Mouse (Mus musculus) neural tube, embryonic 13.5 days (tissue): ENCODE measurements around the gene Mrgpra2a. TPM values are rescaled to one million over a fixed set of nuclear protein-coding genes. Genes with fewer than 3 reads are reported as not detected.
"Not testable (repeated sequence)": the region's sequence is repeated elsewhere in the genome, so short reads cannot be mapped to it uniquely, and the experiment has no call there.

Experiments used
- ATAC-seq: fragments of 200-750 bp; cut with Nextera tagmentation; 2 replicates; pipeline ENCODE4 v1.8.0; 2017; ENCODE audit warnings: low read depth, mild to moderate bottlenecking, moderate TSS enrichment, moderate library complexity
- H3K27ac ChIP-seq: fragments of 300-500 bp; sonication (generic); replicated peaks from 2 replicates; pipeline ENCODE4 v1.5.1; 2015; ENCODE audit warnings: moderate library complexity, mild to moderate bottlenecking, inconsistent platforms
- H3K27me3 ChIP-seq: fragments of 300-500 bp; sonication (generic); 2 replicates; pipeline ENCODE4 v1.6.1; 2015; ENCODE audit warnings: mild to moderate bottlenecking, inconsistent platforms
- H3K36me3 ChIP-seq: fragments of 300-500 bp; sonication (generic); 2 replicates; pipeline ENCODE4 v1.6.1; 2015; ENCODE audit warnings: mild to moderate bottlenecking, inconsistent platforms
- H3K4me1 ChIP-seq: fragments of 300-500 bp; sonication (generic); replicated peaks from 2 replicates; pipeline ENCODE4 v1.6.1; 2015; ENCODE audit warnings: inconsistent platforms
- H3K4me2 ChIP-seq: fragments of 300-500 bp; sonication (generic); 2 replicates; pipeline ENCODE4 v1.6.1; 2015; ENCODE audit warnings: inconsistent platforms, mild to moderate bottlenecking, moderate library complexity
- H3K4me3 ChIP-seq: fragments of 300-500 bp; sonication (generic); 2 replicates; pipeline ENCODE4 v1.5.1; 2015; ENCODE audit warnings: mild to moderate bottlenecking, inconsistent platforms
- H3K9ac ChIP-seq: fragments of 300-500 bp; sonication (generic); 2 replicates; pipeline ENCODE4 v1.6.1; 2015; ENCODE audit warnings: moderate library complexity, mild to moderate bottlenecking, inconsistent platforms
- H3K9me3 ChIP-seq: fragments of 300-500 bp; sonication (generic); 2 replicates; pipeline ENCODE4 v1.6.1; 2016; ENCODE audit warnings: inconsistent platforms
- WGBS: fragments of 180-500 bp; shearing (Covaris S2); methylation state at CpG from one replicate; pipeline ENCODE4 v1.1.7; 2015; 5-methylcytosine and 5-hydroxymethylcytosine counted together
- polyA plus RNA-seq: library from polyadenylated mRNA; unstranded; fragments of >200 nt; fragmentation: Nextera tagmentation; extraction: Ambion mirVana; gene quantifications from 2 replicates; pipeline ENCODE4 v1.2.1, GENCODE M21; 2015

Mrgpra2a gene
- not detected in 2 replicates for polyA plus RNA-seq

DNA sequence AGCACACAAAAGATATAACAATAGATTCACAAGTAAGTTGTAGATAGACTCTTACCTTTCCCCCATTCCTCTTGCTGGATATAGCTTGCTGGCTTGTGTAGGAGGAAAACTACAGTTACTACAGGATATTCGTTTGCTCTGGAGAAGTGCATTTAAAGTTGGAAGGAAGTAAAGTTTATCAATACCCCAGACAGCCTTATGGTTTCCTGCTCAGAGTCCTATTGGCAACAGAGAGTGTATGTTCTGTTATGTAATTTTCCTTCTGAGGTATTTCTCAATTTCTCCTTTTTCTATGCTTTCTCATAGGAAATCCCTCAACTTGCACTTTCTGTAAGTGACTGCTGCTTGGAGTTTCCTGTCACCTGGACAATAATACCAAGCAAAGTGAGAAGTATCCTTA lies at the start of gene Mrgpra2a:
Gene Mrgpra2a (minus strand): TSS at position 125 of the 400 bp plus-strand sequence.
- H3K4me2 ChIP-seq, H3K27ac ChIP-seq, H3K4me3 ChIP-seq, H3K36me3 ChIP-seq, H3K9ac ChIP-seq, H3K27me3 ChIP-seq, H3K4me1 ChIP-seq, H3K9me3 ChIP-seq, ATAC-seq: not testable (repeated sequence)
- WGBS, result no CpG with 5 or more reads among the region's 1 CpGs

DNA sequence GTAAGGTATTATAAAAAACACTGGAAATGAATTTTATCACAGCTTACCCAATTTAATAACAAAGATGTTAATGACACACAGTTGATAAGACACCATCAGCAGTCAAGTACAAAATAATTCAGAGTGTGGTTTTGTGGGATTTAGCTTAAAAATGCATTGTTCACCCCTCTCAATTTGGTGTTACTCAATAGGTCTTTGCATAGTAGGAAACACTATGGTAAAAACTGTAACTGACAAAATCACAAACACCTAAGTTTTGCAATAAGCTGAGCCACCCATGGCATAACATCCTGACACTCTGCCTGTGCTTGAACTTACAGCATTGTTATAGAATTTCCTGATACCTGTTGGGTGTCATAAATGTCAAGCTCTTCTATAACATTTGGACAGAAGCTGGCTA lies 39.3 kb upstream of the Mrgpra2a start:
- ATAC-seq, H3K27ac ChIP-seq, H3K27me3 ChIP-seq, H3K4me3 ChIP-seq, H3K4me1 ChIP-seq, H3K36me3 ChIP-seq, H3K4me2 ChIP-seq, H3K9ac ChIP-seq: not testable (repeated sequence)
- peaks cover 13% of the 10 kb centered on the region; the same call in 1 of the 2 replicates for H3K9me3 ChIP-seq

DNA sequence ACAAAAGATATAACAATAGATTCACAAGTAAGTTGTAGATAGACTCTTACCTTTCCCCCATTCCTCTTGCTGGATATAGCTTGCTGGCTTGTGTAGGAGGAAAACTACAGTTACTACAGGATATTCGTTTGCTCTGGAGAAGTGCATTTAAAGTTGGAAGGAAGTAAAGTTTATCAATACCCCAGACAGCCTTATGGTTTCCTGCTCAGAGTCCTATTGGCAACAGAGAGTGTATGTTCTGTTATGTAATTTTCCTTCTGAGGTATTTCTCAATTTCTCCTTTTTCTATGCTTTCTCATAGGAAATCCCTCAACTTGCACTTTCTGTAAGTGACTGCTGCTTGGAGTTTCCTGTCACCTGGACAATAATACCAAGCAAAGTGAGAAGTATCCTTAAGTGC lies 37.5 kb upstream of the Mrgpra2a start:
- H3K27ac ChIP-seq, H3K4me3 ChIP-seq, H3K36me3 ChIP-seq, H3K27me3 ChIP-seq, H3K9me3 ChIP-seq, H3K9ac ChIP-seq, H3K4me2 ChIP-seq, H3K4me1 ChIP-seq, ATAC-seq: not testable (repeated sequence)
- WGBS, result no CpG with 5 or more reads among the region's 1 CpGs

DNA sequence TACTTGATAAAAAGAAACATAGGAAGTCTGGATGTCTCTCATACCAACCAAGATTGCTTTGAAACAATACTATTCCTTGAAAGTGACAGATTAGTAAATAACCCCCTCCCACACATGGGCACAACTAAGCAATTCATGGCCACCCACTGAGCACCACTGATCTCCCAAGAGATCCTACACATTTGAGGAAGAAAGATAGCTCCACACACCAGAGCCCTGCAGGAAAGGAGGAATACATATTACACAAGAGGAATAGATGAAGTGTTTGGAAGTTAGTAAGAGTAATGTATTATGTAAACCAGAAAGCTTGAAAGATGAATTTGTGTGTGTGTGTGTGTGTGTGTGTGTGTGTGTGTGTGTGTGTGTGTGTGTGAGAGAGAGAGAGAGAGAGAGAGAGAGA lies 31.2 kb upstream of the Mrgpra2a start:
- H3K9ac ChIP-seq, ATAC-seq, H3K36me3 ChIP-seq, H3K4me3 ChIP-seq, H3K27me3 ChIP-seq, H3K4me2 ChIP-seq, H3K4me1 ChIP-seq, H3K27ac ChIP-seq, H3K9me3 ChIP-seq: not testable (repeated sequence)

DNA sequence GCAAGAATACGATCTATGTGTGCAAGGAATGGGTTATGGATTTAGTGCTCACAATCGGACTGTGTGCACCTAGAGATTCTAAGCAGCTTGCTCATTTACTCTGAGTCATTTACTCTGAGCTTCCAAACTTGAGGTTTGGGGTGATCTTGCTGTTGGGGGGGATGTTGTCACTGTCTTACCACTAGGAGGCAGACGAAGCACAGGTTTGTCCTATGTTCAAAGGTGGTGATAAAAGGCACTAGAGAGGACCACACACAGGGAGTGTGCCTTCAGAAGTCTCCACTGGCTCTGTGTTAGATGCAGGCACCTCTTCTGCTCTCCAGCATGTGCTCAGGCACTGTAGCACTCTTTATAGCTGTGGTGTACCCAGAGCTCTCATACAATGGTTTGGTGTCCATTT lies 22.0 kb upstream of the Mrgpra2a start:
- H3K27me3 ChIP-seq, ATAC-seq, H3K9ac ChIP-seq, H3K27ac ChIP-seq, H3K4me2 ChIP-seq, H3K4me3 ChIP-seq, H3K9me3 ChIP-seq, H3K4me1 ChIP-seq, H3K36me3 ChIP-seq: not testable (repeated sequence)
- WGBS, result 58% methylated on average over 2 of the region's 3 CpGs

- not testable (repeated sequence) for H3K36me3 ChIP-seq, H3K4me2 ChIP-seq, H3K4me3 ChIP-seq, H3K9ac ChIP-seq, H3K27me3 ChIP-seq, H3K4me1 ChIP-seq, ATAC-seq, H3K9me3 ChIP-seq, H3K27ac ChIP-seq
Observed at GRCm38 (mm10) chr7:47465278-47465981, 13.5 kb upstream of the Mrgpra2a start.

DNA sequence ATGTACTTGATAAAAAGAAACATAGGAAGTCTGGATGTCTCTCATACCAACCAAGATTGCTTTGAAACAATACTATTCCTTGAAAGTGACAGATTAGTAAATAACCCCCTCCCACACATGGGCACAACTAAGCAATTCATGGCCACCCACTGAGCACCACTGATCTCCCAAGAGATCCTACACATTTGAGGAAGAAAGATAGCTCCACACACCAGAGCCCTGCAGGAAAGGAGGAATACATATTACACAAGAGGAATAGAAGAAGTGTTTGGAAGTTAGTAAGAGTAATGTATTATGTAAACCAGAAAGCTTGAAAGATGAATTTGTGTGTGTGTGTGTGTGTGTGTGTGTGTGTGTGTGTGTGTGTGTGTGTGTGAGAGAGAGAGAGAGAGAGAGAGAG lies 6.2 kb downstream of the Mrgpra2a start:
- ATAC-seq, H3K4me1 ChIP-seq, H3K27me3 ChIP-seq, H3K4me3 ChIP-seq, H3K36me3 ChIP-seq, H3K9me3 ChIP-seq, H3K9ac ChIP-seq, H3K4me2 ChIP-seq, H3K27ac ChIP-seq: not testable (repeated sequence)

DNA sequence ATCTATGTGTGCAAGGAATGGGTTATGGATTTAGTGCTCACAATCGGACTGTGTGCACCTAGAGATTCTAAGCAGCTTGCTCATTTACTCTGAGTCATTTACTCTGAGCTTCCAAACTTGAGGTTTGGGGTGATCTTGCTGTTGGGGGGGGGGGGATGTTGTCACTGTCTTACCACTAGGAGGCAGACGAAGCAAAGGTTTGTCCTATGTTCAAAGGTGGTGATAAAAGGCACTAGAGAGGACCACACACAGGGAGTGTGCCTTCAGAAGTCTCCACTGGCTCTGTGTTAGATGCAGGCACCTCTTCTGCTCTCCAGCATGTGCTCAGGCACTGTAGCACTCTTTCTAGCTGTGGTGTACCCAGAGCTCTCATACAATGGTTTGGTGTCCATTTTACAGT lies 15.5 kb downstream of the Mrgpra2a start:
- H3K9ac ChIP-seq, H3K27ac ChIP-seq, ATAC-seq, H3K27me3 ChIP-seq, H3K9me3 ChIP-seq, H3K4me1 ChIP-seq, H3K4me3 ChIP-seq, H3K4me2 ChIP-seq, H3K36me3 ChIP-seq: not testable (repeated sequence)
- 31% methylated on average over 1 of the region's 2 CpGs for WGBS

- H3K27ac ChIP-seq, H3K4me3 ChIP-seq, H3K4me1 ChIP-seq, ATAC-seq, H3K9me3 ChIP-seq, H3K9ac ChIP-seq, H3K36me3 ChIP-seq, H3K27me3 ChIP-seq, H3K4me2 ChIP-seq: not testable (repeated sequence)
Observed at GRCm38 (mm10) chr7:47427815-47428508, 24.0 kb downstream of the Mrgpra2a start.

DNA sequence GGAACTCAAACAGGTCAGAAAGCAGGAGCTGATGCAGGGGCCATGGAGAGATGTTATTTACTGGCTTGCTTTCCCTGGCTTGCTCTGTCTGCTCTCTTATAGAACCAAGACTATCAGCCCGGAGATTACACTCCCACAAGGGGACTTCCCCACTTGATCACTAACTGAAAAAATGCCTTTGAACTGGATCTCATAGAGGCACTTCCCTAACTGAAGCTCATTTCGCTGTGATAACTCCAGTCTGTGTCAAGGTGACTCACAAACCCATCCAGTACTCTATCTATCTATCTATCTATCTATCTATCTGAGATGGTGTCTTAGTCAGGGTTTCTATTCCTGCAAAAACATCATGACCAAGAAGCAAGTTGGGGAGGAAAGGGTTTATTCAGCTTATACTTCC lies 41.3 kb downstream of the Mrgpra2a start:
- 72% methylated on average over 2 of the region's 2 CpGs for WGBS
- no peaks in the 10 kb centered on the region for H3K4me1 ChIP-seq

GRCm38 (mm10) chr7:47409545-47409944 lies 42.4 kb downstream of the Mrgpra2a start:
- no peaks in the 10 kb centered on the region for H3K36me3 ChIP-seq
- peaks cover 28% of the 10 kb centered on the region; the same call in 1 of the 2 replicates for H3K9me3 ChIP-seq
- H3K4me3 ChIP-seq, result no peak overlapping the region
- no peaks in the 10 kb centered on the region for H3K4me1 ChIP-seq
- ATAC-seq, result no peak
- 51% methylated on average over 1 of the region's 1 CpGs for WGBS
- H3K27ac ChIP-seq, result no peak overlapping the region
- no peak overlapping the region for H3K9ac ChIP-seq
- no peaks in the 10 kb centered on the region for H3K27me3 ChIP-seq
- H3K4me2 ChIP-seq, result no peak overlapping the region

More for the DNA sequence above, 41.3 kb downstream of the Mrgpra2a start:
- no peaks in the 10 kb centered on the region for H3K27me3 ChIP-seq
- no peak overlapping the region for H3K4me3 ChIP-seq
- no peak overlapping the region for H3K27ac ChIP-seq
- H3K4me2 ChIP-seq, result no peak overlapping the region
- no peak for ATAC-seq
- H3K9me3 ChIP-seq, result peaks cover 28% of the 10 kb centered on the region; the same call in 1 of the 2 replicates
- H3K9ac ChIP-seq, result no peak overlapping the region
- H3K36me3 ChIP-seq, result no peaks in the 10 kb centered on the region

DNA sequence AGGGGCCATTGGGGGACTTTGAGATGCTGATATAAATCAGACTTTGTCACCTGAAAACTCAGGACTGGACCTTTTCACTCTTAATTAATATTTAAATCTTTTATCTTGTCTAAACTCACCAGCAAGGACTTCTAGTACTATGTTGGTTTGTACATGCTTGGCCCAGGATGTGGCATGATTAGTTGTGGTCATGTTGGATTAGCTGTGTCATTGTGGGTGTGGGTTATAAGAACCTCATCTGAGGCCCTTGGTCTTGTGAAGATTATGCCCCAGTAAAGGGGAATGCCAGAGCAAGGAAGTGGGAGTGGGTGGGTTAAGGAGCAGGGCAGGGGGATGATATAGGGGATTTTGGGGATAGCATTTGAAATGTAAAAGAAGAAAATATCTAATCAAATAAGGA lies 50.8 kb downstream of the Mrgpra2a start:
- Histone ChIP-seq H3K36me3 (no peaks in the 10 kb centered on the region), H3K4me3 (no peak overlapping the region), H3K9ac (no peak overlapping the region), H3K27me3 (no peaks in the 10 kb centered on the region), H3K27ac (no peak overlapping the region), H3K9me3 (peaks cover 32% of the 10 kb centered on the region), H3K4me2 (no peak overlapping the region), H3K4me1 (no peaks in the 10 kb centered on the region)
- ATAC-seq, result no peak
